Mouse (Mus musculus): ENCODE data around the gene Ncbp3. TPM values are rescaled to one million over a fixed set of nuclear protein-coding genes. Genes with fewer than 3 reads are reported as not detected.

Ncbp3 gene
- total RNA-seq, 2 experiments from 2014 or later, result 7.6 to 7.8 TPM

GRCm38 (mm10) chr11:73111414-73111813 is 63.8 kb downstream of the Ncbp3 start:
- no peak for DNase-seq
- intact Hi-C loops (cut with DNase I), result no loop called here

DNA sequence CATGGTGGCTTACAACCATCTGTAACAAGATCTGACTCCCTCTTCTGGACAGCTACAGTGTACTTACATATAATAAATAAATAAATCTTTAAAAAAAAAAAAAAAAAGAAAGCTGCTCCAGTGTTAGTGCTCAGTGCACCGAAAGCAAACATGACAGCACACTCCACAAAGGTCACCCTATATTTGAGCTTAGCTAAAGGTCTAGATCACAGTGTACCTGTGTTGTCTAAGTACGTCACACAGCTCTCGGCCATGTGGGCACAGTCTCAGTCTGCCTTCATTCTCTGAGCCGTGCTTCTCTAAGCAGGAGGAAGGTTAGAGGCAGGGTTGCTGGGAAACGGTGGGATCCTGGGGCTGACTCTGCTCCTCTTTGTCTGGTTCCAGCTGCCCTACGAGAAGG is 78.9 kb downstream of the Ncbp3 start:
- DNase-seq, result no peak
- intact Hi-C loops (cut with DNase I), result no loop called here

DNA sequence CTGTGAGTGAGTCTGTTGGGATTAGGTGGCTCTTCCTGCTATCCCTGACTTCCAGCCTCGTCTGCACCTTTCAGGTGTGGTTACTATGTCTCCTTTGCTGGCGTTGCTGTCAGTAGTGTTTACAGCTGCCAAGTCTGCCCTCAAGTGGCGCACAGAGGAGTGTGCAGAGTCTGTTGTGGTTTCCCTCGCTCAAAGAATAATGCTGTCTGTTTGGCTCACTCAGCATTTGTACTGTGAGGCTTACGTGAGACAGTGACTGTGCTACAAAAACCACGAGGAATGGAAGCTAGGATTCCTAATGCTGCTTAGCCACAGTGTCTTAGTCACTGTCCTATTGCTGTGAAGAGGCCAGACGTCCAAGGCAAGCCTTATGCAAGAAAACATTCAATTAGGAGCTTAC is 83.4 kb downstream of the Ncbp3 start:
- intact Hi-C loops (cut with DNase I), result no loop called here
- peak in 1 of 2 experiments; percentile 14 for DNase-seq

- intact Hi-C loops (cut with DNase I), result no loop called here
Measured at GRCm38 (mm10) chr11:73132999-73133398, 85.4 kb downstream of the Ncbp3 start.

GRCm38 (mm10) chr11:73134222-73134621 is 86.6 kb downstream of the Ncbp3 start:
- DNase-seq, result no peak
- intact Hi-C loops (cut with DNase I), result no loop called here

More at GRCm38 (mm10) chr11:73132999-73133398, 85.4 kb downstream of the Ncbp3 start:
- DNase-seq, result no peak

GRCm38 (mm10) chr11:73136587-73136986 is 89.0 kb downstream of the Ncbp3 start:
- intact Hi-C loops (cut with DNase I), result loop anchor here (2.0 to 5.0 kb wide), 3 partner anchors 41 to 1236 kb away; partner anchors contain the start of genes Emc6 and Tax1bp3
- DNase-seq, result no peak

GRCm38 (mm10) chr11:73137116-73137515 is 89.5 kb downstream of the Ncbp3 start:
- no peak for DNase-seq
- intact Hi-C loops (cut with DNase I), result loop anchor here (2.0 to 5.0 kb wide), 3 partner anchors 40 to 1235 kb away; partner anchors contain the start of genes Emc6 and Tax1bp3

DNA sequence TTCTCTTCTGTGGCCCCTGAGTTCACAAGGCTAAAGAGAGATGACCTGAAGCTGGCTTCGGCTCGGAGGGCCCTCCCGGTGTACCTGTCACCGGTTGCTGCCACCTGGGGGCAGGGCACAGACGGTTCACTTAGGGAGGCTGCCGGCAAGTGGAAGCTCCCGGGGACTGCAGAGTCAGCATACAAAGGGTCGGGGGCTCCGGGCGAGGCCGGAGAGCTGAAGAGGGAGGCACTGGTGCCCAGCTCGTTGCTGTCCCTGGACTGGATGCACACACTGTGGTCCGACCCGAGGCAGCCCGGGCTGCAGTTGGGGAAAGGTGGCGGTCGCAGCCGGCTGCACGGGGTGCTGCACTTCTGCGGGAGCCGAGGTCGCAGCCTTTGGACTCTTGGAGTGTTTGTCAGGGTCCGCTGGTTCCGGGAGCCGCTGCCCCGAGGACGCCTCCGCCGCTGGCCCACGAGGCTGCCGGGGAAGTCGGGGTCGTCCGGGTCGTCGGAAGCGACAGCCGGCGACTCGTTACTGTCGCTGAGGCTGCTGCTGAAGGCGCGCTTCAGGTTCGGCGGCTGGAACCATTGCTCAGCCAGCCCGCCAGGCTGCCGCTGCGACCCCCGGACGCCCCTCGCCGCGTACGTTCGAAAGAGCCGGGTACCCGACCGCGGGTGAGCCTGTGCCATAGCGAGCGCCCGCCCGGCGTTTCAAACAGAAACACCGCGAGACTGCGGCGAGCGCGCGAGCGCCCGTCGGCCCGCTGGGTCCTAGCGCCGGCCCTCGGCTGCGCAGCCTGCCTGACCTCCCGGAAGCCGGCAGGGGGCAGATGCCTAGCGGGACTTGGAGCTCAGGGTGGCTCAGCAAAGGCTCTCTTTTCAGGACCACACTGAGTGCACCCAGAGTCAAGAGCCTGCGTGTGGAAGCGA is 90.3 kb downstream of the Ncbp3 start, which contains the start of gene Haspin:
Gene Haspin (minus strand): TSS at position 704 of the 911 bp plus-strand sequence.
- intact Hi-C loops (cut with DNase I), result loop anchor here (2.0 to 5.0 kb wide), 4 partner anchors 21 to 1234 kb away; partner anchors contain the start of genes Emc6 and Tax1bp3
- DNase-seq, result peak; percentile 94 to 97

Other genes with a start within 250 kb of the Ncbp3 start
- 10 to 100 TPM; 18.4 to 19.3 TPM for gene Atp2a3, start 86.6 kb upstream of the Ncbp3 start, total RNA-seq (2021)
- gene P2rx1, start 48.7 kb upstream of the Ncbp3 start, total RNA-seq (2021), result 1 to 10 TPM in 1 of 2 experiments, under 1 TPM in 1; 0.60 to 1.0 TPM
- gene Camkk1, start 28.8 kb upstream of the Ncbp3 start, total RNA-seq (2021), result 1 to 10 TPM; 1.4 to 1.8 TPM
- gene Itgae, start 42.8 kb downstream of the Ncbp3 start, total RNA-seq (2021), result under 1 TPM in 1 of 2 experiments, not detected in 1; 0.20 TPM
- gene Haspin, start 90.5 kb downstream of the Ncbp3 start, total RNA-seq (2021), result 1 to 10 TPM in 1 of 2 experiments, under 1 TPM in 1; 0.81 to 1.3 TPM
- gene P2rx5, start 112.6 kb downstream of the Ncbp3 start, total RNA-seq (2021), result 1 to 10 TPM; 6.9 to 7.7 TPM
- 10 to 100 TPM; 72.4 to 75.5 TPM for gene Emc6, start 129.3 kb downstream of the Ncbp3 start, total RNA-seq (2021)
- 10 to 100 TPM; 55.3 to 62.3 TPM for gene Tax1bp3, start 129.3 kb downstream of the Ncbp3 start, total RNA-seq (2021)
- 10 to 100 TPM; 11.3 to 11.7 TPM for gene Ctns, start 151.3 kb downstream of the Ncbp3 start, total RNA-seq (2021)
- 1 to 10 TPM; 1.2 to 1.5 TPM for gene Shpk, start 151.7 kb downstream of the Ncbp3 start, total RNA-seq (2021)
- under 1 TPM in 1 of 2 experiments, not detected in 1; 0.12 TPM for gene Trpv1, start 186.5 kb downstream of the Ncbp3 start, total RNA-seq (2021)
- gene Trpv3, start 219.6 kb downstream of the Ncbp3 start, total RNA-seq (2021), result under 1 TPM; 0.10 TPM

Measured in heart, postnatal 14 days (tissue).